8 mouse cellular contexts compared by ENCODE assay signal in the genomic region with DNA sequence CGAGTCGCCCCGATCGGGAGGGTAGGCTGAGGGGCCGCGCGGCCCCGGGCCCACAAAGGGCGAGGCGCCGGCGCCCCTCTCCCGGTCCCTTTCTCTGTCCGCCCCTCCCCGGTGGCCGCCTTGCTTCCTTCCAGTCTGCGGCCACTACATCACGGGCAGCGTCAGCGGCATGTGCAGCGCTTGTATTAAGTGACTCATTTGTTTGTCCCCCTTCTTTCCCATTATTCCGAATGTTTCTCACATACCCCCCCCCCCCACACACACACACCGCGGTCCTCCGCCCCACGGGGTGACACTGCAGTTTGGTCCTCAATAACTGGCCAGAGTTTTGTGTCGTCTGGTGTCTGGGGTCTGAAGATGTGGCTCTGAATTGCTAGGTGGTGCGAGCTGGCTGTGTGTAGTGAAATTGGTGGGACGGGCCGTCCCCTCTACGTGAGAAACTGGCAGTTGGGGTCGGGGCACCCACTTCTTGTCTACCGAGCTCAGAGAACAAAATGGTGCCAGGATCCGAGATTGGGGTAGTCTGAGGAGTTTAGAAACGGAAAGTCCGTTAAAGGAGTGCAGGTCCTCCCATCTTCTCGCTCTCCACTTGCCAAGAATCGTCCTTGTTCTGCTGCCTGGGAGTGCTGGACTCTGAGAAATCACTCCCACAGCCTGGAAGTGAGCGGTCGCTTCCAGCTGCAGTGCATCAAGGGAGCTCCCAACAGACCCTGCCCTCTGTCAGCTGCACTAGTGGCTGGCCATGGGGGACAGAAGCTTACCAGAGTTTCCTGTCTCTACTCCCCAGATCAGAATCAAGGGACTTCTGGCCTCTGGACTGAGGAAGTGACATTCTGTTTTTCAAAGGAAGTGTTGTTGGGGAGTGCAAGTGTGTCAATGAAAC. TPM values are rescaled to one million over a fixed set of nuclear protein-coding genes. Genes with fewer than 3 reads are reported as not detected.
DNase-seq lines count a peak whose midpoint lies in the region; ATAC-seq and TF ChIP-seq lines count a peak whose summit lies in the region.

No protein-coding gene starts in this region.

- no peaks in the 10 kb centered on the region for H3K9me3 ChIP-seq in erythroblast, embryonic 14.5 days (ENCODE audit: control insufficient read depth, low read length)
- H3K9me3 ChIP-seq in hindbrain, embryonic 15.5 days: no peaks in the 10 kb centered on the region

- intact Hi-C loops in gastrocnemius, adult 2 months (cut with DNase I): no loop called here
- intact Hi-C loops in left cerebral cortex, postnatal 25 days (cut with DNase I): loop anchor here (1.0 kb wide), 1 partner anchor 215 kb away; no protein-coding TSS in a partner anchor

- peak; percentile 19 to 38 for DNase-seq in cerebellum, postnatal 14 days
- peak; percentile 73 for DNase-seq in gastrocnemius, adult 2 months
- DNase-seq in left cerebral cortex, postnatal 25 days (ENCODE audit: low spot score in 2 of 2): peak; percentile 34 to 48
- peak; percentile 57 to 65 for DNase-seq in right cerebral cortex, postnatal 10 days (ENCODE audit: low spot score in 2 of 2)

- WGBS in hindbrain, embryonic 15.5 days: under 1% methylated on average over 38 of the region's 40 CpGs

- H3K4me1 ChIP-seq in erythroblast, embryonic 14.5 days (ENCODE audit: control insufficient read depth): peaks cover 32% of the 10 kb centered on the region
- H3K4me1 ChIP-seq in hindbrain, embryonic 15.5 days (replicated peaks): peaks cover 17% of the 10 kb centered on the region

- no peak for TF ChIP-seq CTCF in gastrocnemius, adult 2 months (IDR thresholded peaks at IDR 0.05)

- H3K4me3 ChIP-seq in erythroblast, embryonic 14.5 days (replicated peaks): peak overlapping the region; percentile 82
- peak overlapping the region; percentile 96 for H3K4me3 ChIP-seq in gastrocnemius, adult 2 months
- H3K4me3 ChIP-seq in hindbrain, embryonic 15.5 days: peak overlapping the region; percentile 99

- peak overlapping the region; percentile 94 for H3K27ac ChIP-seq in gastrocnemius, adult 2 months
- H3K27ac ChIP-seq in hindbrain, embryonic 15.5 days (replicated peaks): peak overlapping the region; percentile 90

- H3K4me2 ChIP-seq in hindbrain, embryonic 15.5 days: peak overlapping the region; percentile 84

- ATAC-seq in erythroblast, adult 5-6 weeks (replicated peaks; ENCODE audit: low FRiP score, poor library complexity, severe bottlenecking): no peak
- peak; percentile 45 for ATAC-seq in hindbrain, embryonic 15.5 days (ENCODE audit: low FRiP score, low read depth)
- peak; percentile 58 for ATAC-seq in megakaryocyte progenitor cell, adult 5-6 weeks (replicated peaks; ENCODE audit: poor library complexity)

- H3K36me3 ChIP-seq in erythroblast, embryonic 14.5 days (ENCODE audit: control insufficient read depth): no peaks in the 10 kb centered on the region
- no peaks in the 10 kb centered on the region for H3K36me3 ChIP-seq in hindbrain, embryonic 15.5 days

- H3K9ac ChIP-seq in hindbrain, embryonic 15.5 days: peak overlapping the region; percentile 96

- H3K27me3 ChIP-seq in erythroblast, embryonic 14.5 days (ENCODE audit: control insufficient read depth): no peaks in the 10 kb centered on the region
- no peaks in the 10 kb centered on the region for H3K27me3 ChIP-seq in hindbrain, embryonic 15.5 days

RNA-seq across cellular contexts. Expression of gene Gab2, which starts 1.1 kb away (rescaled TPM):
- 0.03 and 0.07 TPM in 2 replicates for polyA plus RNA-seq in erythroblast, embryonic 14.5 days (2012)
- 2.9 and 3.3 TPM in 2 replicates for total RNA-seq in erythroblast, adult 5-6 weeks (2015; ENCODE audit: low replicate concordance)
- total RNA-seq in erythroblast, adult 5-6 weeks (2017; ENCODE audit: low replicate concordance): 2.9 and 4.9 TPM in 2 replicates
- 1 to 10 TPM; 6.1 to 6.3 TPM for total RNA-seq in gastrocnemius, adult 2 months (2021)
- polyA plus RNA-seq in hindbrain, embryonic 15.5 days (2015; fragmentation: Nextera tagmentation; extraction: Ambion mirVana): 17.5 and 17.8 TPM in 2 replicates
- total RNA-seq in left cerebral cortex, postnatal 25 days (2021): 10 to 100 TPM; 12.4 to 14.0 TPM
- 12.7 and 15.7 TPM in 2 replicates for total RNA-seq in megakaryocyte progenitor cell, adult 5-6 weeks (2015)
- total RNA-seq in megakaryocyte progenitor cell, adult 5-6 weeks (2017): 12.0 and 12.2 TPM in 2 replicates
